Comparison of ENCODE assay signal across 1 mouse cellular context in genomic region chr5:115586780-115587179, GRCm38 (mm10).
TF ChIP-seq lines count a peak whose summit lies in the region.

No protein-coding gene starts in this region.

TF ChIP-seq in myocyte, 11 proteins besides CTCF, POLR2A, EP300 and RAD21 (continued from another document):
- no peak for TF ChIP-seq SRF (IDR thresholded peaks at IDR 0.05; ENCODE audit: control insufficient read depth, insufficient read length, low read depth)
- no peak for TF ChIP-seq E2F4 (IDR thresholded peaks at IDR 0.05; ENCODE audit: insufficient read depth)
- TF ChIP-seq USF1 (IDR thresholded peaks at IDR 0.05; ENCODE audit: low read depth) = no peak
- no peak for TF ChIP-seq TCF3 (IDR thresholded peaks at IDR 0.05; ENCODE audit: insufficient read length, low read depth)
